In genomic region chr14:48148615-48149014, GRCm38 (mm10) we compare ENCODE assay signal across 15 mouse cellular contexts.
"Had no signal": no experiment of that assay in that cellular context is flagged by ENCODE, and none has a peak within 500 bp of the region (broad histone marks: within the 10 kb centered on the region; RNA-seq: fewer than 3 reads in every experiment).

No protein-coding gene starts in this region.

- ATAC-seq: midbrain, embryonic 13.5 days; midbrain, embryonic 15.5 days had no signal

- H3K27me3 ChIP-seq: lung, embryonic 15.5 days; megakaryocyte, embryonic 14.5 days; midbrain, embryonic 13.5 days; midbrain, embryonic 15.5 days; neural tube, embryonic 12.5 days; stomach, embryonic 15.5 days had no signal

- H3K4me3 ChIP-seq: lung, embryonic 15.5 days; megakaryocyte, embryonic 14.5 days; midbrain, embryonic 13.5 days; midbrain, embryonic 15.5 days; neural tube, embryonic 12.5 days; stomach, embryonic 15.5 days had no signal

- H3K36me3 ChIP-seq: lung, embryonic 15.5 days; midbrain, embryonic 13.5 days; midbrain, embryonic 15.5 days; neural tube, embryonic 12.5 days; stomach, embryonic 15.5 days had no signal

- H3K27ac ChIP-seq: liver, embryonic 14.5 days; lung, embryonic 15.5 days; midbrain, embryonic 13.5 days; midbrain, embryonic 15.5 days; neural tube, embryonic 12.5 days; stomach, embryonic 15.5 days; stomach, postnatal 0 days had no signal

- H3K9me3 ChIP-seq: lung, embryonic 15.5 days; megakaryocyte, embryonic 14.5 days; midbrain, embryonic 13.5 days; midbrain, embryonic 15.5 days; neural tube, embryonic 12.5 days; stomach, embryonic 15.5 days had no signal

- DNase-seq: lung, adult 2 months; lung, postnatal 10 days; right cerebral cortex, postnatal 14 days; thymus, adult 2 months; thymus, postnatal 25 days; thymus, postnatal 4 days had no signal

- H3K4me2 ChIP-seq: lung, embryonic 15.5 days; midbrain, embryonic 11.5 days; midbrain, embryonic 13.5 days; midbrain, embryonic 15.5 days; neural tube, embryonic 12.5 days; stomach, embryonic 15.5 days had no signal

- H3K9ac ChIP-seq: liver, embryonic 14.5 days; lung, embryonic 15.5 days; midbrain, embryonic 13.5 days; midbrain, embryonic 15.5 days; neural tube, embryonic 12.5 days; stomach, embryonic 15.5 days had no signal

- H3K4me1 ChIP-seq: megakaryocyte, embryonic 14.5 days; midbrain, embryonic 15.5 days; stomach, embryonic 15.5 days had no signal
